Mouse (Mus musculus) frontal cortex, postnatal 36 days (tissue): ENCODE measurements at regions not wholly inside any gene's neighbourhood (a gene's known extent, or its start where the extent isn't known, plus 50 kb on each side); places are given as distances from the start of the nearest gene placed in this dataset.

Experiments
- DNase-seq, 2 experiments: peaks; one replicate each; pipeline ENCODE4 v3.0.0; 2022; ENCODE audit warnings: low spot score in 2 of 2

DNA sequence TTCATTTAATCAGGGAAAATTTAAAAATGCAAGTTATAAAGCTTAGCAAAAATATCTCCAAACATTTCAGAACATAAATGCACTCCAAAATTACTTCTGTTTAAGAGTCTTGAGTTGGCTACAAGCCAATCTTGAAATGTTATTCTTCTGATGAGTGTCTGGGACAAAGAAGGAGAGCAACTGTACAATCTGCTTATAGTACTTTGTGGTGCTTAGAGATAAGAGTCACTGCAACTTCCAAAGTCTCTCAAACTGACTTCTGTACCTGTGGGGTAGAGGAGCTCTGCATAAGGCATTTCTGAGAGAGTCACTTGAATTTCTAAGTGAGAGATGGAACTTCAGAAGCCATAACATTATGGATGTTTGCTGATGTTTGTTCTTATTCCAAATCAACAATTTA, 374.2 kb downstream of the Gpd2 start:
- DNase-seq, result no peak

DNA sequence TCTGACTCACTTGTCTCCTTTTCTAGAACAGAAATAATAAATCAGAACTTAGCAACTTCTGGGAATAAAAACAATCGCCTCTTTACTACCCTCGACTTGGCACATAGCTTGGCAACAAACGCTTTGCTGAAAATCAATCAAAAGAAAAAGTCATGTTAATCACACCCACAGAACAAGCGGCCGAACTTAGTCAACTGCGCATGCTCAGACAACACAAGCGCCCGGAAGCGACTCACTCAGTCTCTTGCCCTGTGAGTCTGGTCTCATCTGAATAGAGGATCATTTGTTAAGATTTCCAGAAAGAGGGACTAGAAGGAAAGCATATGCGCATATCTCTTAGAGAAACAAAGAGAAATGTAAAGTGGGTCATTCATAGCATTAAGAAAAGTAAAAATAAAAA, 375.8 kb downstream of the Gpd2 start:
- DNase-seq, result peak; percentile 4 to 15

DNA sequence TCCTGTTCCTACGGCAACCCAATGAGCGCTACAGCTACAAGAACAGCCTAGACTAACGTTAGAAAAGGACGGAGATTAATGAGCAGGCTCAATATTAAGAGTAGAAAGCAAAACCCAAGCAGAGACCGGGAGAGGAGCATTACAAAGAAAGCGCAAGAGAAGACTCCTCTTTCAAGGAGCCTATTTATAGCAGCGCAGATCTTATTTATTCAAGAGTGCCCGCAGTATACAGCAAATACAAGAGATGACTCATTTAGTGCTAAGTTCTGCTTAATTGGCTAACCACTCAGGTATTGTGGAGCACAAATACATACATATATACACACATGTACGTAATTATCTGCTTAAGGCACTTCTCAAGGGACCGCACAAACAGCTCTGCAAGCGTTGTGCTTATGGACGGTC, 377.2 kb downstream of the Gpd2 start:
- peak; percentile 10 to 35 for DNase-seq

DNA sequence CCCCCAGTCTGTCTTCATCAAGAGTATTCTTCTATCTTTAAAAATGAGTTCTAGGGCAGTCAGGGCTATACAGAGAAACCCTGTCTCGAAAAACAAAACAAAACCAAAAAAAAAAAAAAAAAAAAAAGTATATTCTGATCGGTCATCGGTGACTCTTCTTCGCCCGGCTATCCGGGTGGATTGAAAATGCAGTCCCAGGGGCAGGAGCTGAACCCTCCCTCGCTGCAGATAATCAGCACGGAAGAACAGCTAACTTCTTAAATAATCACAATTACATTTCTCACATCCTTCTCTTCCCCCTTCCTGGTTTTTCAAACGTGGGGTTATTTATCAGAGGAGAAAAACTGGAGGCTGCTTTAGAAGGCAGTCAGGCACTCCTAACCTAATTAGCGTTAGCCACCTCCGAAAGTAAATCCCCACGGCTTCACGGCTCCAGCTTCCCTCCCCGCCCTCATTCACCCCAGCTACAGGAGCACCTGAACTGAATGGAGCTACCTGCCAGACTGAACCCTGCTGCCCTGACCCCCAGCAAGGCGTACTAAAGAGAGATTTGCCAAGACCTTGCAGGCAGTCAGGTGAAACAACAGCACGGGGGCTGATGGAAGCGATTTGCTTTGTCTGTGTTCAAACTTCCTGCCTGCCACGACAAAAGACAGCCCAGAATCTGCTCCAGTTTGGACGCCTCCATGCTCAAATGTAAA, 379.2 kb downstream of the Gpd2 start:
- no peak for DNase-seq

DNA sequence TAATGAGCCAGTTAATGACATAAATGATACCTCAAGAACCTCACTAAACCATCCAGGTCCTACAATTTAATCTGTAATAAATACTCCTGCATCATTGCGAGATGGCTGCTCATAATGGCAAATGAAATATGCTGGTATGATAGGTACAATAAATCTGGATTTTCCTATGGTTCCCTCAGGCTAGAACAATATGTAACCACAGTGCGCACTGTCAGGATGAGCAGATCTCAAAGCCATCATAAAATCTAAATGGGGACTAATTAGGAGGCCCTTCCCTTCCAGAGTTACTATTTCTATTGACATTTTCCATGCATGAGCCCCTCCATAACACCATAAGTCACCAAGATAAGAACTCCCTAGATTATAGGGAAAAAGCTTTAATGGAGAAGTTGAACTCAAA, 379.8 kb downstream of the Gpd2 start:
- DNase-seq, result no peak

GRCm38 (mm10) chr2:57644117-57644516, 353.6 kb upstream of the Galnt5 start:
- no peak for DNase-seq

DNA sequence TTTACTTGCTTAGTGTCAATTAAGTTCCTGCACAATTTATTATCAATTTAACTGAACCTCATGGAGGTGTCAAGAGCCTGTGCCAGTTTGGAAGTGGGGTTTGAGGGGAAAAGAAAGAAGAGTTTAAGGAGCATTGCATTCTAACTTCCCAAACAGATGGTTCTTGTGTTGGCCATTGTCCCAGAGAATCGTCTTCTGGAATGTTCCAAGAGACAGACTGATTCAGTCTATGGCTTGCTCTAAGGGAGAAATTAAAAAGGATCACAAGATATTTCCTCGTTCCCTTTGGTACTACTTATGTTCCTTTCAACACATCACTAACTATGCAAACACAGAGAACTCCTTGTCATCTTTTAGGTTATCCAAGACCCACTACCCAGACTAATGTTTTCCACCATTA, 353.1 kb upstream of the Galnt5 start:
- peak in 1 of 2 experiments; percentile 12 for DNase-seq

- DNase-seq, result no peak
These were observed 348.7 kb upstream of the Galnt5 start for GRCm38 (mm10) chr2:57649002-57649401.

GRCm38 (mm10) chr2:57657409-57657808, 340.3 kb upstream of the Galnt5 start:
- peak; percentile 3 to 29 for DNase-seq

DNA sequence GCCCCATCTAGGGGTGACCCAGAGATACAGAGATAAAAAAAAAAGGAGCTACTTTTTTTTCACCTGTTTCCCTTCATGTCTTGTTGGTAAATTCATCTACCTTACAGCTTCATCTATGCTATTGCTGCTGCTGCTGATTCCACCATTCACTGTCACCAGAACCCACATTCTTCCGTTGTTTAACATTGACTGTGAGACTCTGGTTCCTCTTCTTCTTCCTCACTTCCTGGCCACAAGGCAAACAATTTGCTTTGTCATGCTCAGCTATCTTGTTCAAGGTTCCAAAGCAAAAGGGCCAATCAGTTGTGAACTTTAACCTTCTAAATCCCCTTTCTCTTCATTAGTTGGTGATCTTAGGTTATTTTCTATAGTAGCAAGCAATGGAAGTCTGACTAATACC, 335.8 kb upstream of the Galnt5 start:
- DNase-seq, result no peak

- DNase-seq, result no peak
These were observed 325.6 kb upstream of the Galnt5 start for GRCm38 (mm10) chr2:57672007-57672643.

- no peak for DNase-seq
These were observed 307.8 kb upstream of the Galnt5 start for GRCm38 (mm10) chr2:57689877-57690276.

GRCm38 (mm10) chr2:57696992-57697772, 300.5 kb upstream of the Galnt5 start:
- DNase-seq, result no peak

DNA sequence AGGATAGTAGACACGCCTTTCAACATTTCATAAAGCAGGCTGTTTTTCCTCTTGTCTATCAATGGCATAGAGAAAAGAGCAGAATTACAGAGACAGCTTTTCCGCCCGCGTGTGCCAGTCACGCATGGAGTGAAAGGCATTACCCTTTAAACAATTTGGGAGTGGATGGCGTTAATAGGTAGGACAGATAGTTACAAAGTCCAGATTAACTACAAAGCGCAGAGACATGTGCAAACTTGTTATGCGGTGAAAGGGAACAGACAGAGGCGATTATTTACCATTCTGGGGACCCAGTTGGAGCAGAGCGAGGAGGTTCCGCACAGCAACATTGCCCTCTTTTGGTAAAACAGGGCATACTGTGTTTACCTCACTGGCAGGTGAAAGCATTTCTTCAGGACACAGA, 299.0 kb upstream of the Galnt5 start:
- peak; percentile 33 to 57 for DNase-seq

GRCm38 (mm10) chr2:57699226-57699625, 298.5 kb upstream of the Galnt5 start:
- DNase-seq, result no peak

DNA sequence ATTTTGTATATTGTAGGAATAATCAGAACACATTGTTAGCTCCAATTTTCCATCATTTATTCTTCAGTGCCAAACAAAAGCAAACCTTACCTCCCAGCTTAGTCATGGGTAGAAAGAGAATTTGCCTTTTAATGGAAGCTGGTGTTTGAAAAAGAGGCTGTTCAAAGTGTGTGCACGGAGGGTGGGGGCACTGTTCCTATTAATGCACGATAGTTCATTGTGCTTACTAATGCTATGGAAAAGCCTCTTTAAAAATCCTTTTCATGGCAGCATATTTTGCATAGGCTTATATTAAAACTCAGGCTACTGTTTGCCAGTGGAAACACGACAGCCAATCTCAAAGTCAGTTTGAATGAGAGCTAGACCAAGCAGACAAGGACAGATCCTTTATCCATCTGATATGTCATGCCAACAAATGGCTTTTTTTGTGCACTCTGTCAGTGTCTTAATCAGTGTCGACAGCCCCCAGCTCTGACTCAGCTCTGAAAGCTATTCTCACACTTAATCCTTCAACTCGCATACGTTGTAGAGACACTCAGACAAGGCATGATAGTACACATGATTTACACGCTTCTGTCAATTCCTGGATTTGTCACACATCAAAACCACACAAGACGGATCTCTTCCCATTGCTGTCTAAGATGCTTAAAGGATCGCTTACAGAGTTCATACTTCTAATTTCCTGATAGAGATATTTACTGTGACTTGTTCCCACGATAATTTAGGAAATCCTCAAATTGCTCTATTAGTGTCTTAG, 280.8 kb upstream of the Galnt5 start:
- DNase-seq, result no peak
